Mouse (Mus musculus) layer of hippocampus, adult 2 months (tissue): ENCODE data around the gene Mthfd1. TPM values are rescaled to one million over a fixed set of nuclear protein-coding genes. Genes with fewer than 3 reads are reported as not detected.
"Not testable (repeated sequence)": the region's sequence is repeated elsewhere in the genome, so short reads cannot be mapped to it uniquely, and the experiment has no call there.

ENCODE experiments used
- DNase-seq, 2 experiments: peaks; one replicate each; pipeline ENCODE4 v3.0.0; 2022; ENCODE audit warnings: low spot score in 2 of 2
- H3K27ac ChIP-seq: fragments of 200-600 bp; 2 replicates; pipeline ENCODE4 v1.8.1; 2022
- H3K4me3 ChIP-seq: fragments of 200-600 bp; 2 replicates; pipeline ENCODE4 v1.8.1; 2022; ENCODE audit warnings: mild to moderate bottlenecking
- CTCF ChIP-seq: fragments of 200-600 bp; conservative IDR thresholded peaks from 2 replicates; pipeline ENCODE4 v1.8.1; 2022; ENCODE audit warnings: antibody characterized with exemption, mild to moderate bottlenecking, moderate library complexity
- long read RNA-seq, 2 experiments: library from polyadenylated mRNA; stranded (forward); transcript quantifications; one replicate each; pipeline ENCODE4 v2.0.0; 2021; ENCODE audit warnings: borderline mapping rate in 2 of 2
- total RNA-seq, 2 experiments: library from RNA; stranded (reverse); gene quantifications; 2 replicates each; pipeline ENCODE4 v1.2.3; 2021

Gene Mthfd1
- 10 to 100 TPM; 42.6 to 47.5 TPM for total RNA-seq
- long read RNA-seq, experiment 1, transcript Mthfd1-201 (28 exons, 3,241 nt): major isoform, 49 of 56 reads
- long read RNA-seq, experiment 1, partial matches to known transcripts: 5 of 56 reads
- long read RNA-seq, experiment 1, other reads (novel, unspliced or antisense): 2 of 56 reads
- long read RNA-seq, experiment 2, transcript Mthfd1-201 (28 exons, 3,241 nt): major isoform, 52 of 71 reads
- long read RNA-seq, experiment 2, partial matches to known transcripts: 9 of 71 reads
- long read RNA-seq, experiment 2, other reads (novel, unspliced or antisense): 5 of 71 reads

- peak; percentile 93 to 98 for DNase-seq
- Histone ChIP-seq H3K27ac (peak within 1 kb of the TSS; percentile 92), H3K4me3 (peak within 1 kb of the TSS; percentile 85)
- TF ChIP-seq CTCF: no peak
These were observed at the start of gene Mthfd1 for GRCm38 (mm10) chr12:76254725-76255498. TSS of gene Mthfd1 (plus strand) at chr12:76255298.

- DNase-seq: no peak
- no peak for TF ChIP-seq CTCF
- Histone ChIP-seq H3K27ac (no peak overlapping the region), H3K4me3 (no peak overlapping the region)
These were observed 45.6 kb upstream of the Mthfd1 start for GRCm38 (mm10) chr12:76209429-76209974.

DNA sequence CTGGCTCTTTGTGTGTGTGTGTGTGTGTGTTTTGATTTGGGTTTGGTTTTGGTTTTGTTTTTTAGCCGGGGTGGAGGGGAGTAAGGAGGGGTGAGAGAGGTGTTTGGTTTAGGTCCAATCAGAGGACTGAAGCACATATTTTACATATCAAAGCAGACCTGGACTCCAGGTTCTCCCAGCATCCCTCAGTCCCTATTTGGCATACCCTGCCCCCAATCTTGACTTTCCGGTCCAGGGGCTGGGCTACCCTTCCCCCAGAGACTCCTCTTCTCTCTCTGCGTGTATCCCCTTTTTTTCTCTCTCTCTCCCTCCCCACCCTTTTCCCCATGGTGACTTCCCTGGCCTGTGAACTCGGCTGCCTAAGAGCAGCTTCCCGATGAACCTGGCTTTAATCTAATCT lies 40.0 kb upstream of the Mthfd1 start:
- no peak overlapping the region for H3K4me3 ChIP-seq
- no peak for DNase-seq
- no peak for TF ChIP-seq CTCF
- no peak overlapping the region for H3K27ac ChIP-seq

DNA sequence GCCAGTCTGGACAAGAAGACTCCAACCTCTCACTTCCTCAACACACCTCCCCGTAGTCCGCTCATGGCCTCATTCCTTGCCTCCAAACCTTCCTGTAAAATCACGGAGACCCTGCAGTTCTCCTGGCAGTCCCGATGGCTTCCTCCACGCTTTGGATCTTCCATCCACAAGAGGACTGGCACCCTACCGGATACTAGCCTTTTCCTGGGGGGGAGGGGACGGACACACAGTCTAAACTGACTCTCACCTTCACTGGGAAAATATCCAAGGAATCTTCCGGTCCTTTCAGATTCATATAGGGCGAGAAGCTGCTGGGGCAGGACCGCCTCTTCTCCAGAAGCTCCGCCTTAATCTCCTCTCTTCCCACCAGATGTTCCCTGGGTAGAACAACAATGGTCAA lies 38.4 kb upstream of the Mthfd1 start:
- no peak overlapping the region for H3K27ac ChIP-seq
- no peak overlapping the region for H3K4me3 ChIP-seq
- DNase-seq: no peak
- no peak for TF ChIP-seq CTCF

GRCm38 (mm10) chr12:76222104-76222503 lies 33.0 kb upstream of the Mthfd1 start:
- not testable (repeated sequence) for H3K27ac ChIP-seq, DNase-seq, H3K4me3 ChIP-seq

DNA sequence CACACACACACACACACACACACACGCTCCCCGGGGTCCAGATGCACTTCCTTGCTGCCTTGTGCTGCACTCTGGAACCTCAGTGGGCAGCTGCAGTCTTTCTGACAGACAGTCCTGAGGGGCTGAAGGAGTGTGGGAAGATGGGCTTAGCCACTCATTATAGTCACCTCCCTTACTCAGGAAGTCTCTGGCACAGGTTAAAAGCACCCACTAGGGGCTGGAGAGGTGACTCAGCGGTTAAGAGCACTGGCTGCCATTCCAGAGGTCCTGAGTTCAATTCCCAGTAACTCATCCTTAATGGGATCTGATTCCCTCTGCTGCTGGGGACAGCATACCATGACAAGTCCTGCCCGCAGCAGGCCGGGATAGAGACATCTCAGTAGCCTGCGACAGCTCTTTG lies 24.5 kb upstream of the Mthfd1 start:
- Histone ChIP-seq H3K4me3 (no peak overlapping the region), H3K27ac (no peak overlapping the region)
- TF ChIP-seq CTCF: no peak
- no peak for DNase-seq

- TF ChIP-seq CTCF: no peak
- no peak for DNase-seq
- Histone ChIP-seq H3K4me3 (no peak overlapping the region), H3K27ac (no peak overlapping the region)
These were observed 19.8 kb upstream of the Mthfd1 start for GRCm38 (mm10) chr12:76235253-76235652.

GRCm38 (mm10) chr12:76239145-76239838 lies 15.8 kb upstream of the Mthfd1 start:
- DNase-seq: no peak
- no peak overlapping the region for H3K4me3 ChIP-seq
- H3K27ac ChIP-seq: no peak overlapping the region
- TF ChIP-seq CTCF: no peak

DNA sequence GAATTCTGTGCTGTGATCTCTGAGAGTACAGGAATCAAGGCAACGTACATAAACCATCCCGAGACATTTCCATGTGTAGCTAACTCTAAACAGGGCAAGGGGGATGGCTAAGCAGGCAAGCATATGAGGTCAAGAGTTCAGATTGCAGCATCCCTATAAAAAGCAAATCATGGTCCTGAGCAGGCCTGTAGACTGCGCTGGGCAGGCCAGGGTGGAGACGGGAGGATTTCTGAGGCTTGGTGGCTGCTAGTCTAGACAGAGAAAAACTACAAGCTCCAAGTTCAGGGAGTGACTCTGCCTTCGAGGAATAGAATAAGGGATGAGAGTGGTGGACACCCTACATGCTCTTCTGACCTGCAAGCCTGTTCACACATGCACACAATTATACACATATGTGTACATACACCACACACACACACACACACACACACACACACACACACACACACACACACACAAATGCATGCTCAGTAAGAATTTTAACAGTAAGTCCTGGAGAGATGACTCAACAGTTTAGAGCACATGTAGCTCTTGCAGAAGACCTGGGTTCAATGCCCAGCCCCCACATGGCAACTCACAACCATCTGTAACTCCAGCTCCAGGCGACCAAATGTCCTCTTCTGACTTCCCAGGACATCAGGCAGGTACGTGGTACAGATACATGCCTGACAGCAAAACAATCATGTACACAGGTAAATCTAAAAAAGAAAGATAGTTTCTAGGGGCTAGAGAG lies 15.1 kb upstream of the Mthfd1 start:
- Histone ChIP-seq H3K27ac (no peak overlapping the region), H3K4me3 (no peak overlapping the region)
- no peak for TF ChIP-seq CTCF
- DNase-seq: no peak

GRCm38 (mm10) chr12:76240670-76241069 lies 14.4 kb upstream of the Mthfd1 start:
- H3K27ac ChIP-seq: no peak overlapping the region
- H3K4me3 ChIP-seq: no peak overlapping the region
- no peak for DNase-seq
- no peak for TF ChIP-seq CTCF

DNA sequence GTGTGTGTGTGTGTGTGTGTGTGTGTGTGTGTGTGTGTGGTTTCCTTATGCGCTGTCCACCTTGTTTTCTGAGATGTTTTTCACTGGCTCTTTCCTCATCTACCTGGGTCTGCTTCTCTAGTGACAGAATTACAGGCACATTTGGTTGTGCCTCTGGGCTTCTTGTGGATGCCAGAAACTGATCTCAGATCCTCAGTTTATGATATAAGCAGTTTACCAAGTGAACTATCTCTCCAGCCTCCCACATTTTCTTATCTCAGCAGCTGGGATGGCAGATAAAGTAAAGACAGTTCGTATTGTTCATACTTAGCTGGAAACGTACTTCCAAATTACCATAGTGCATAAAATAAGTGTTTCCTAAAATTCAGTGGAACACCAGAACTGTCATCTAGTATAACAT lies 14.0 kb upstream of the Mthfd1 start:
- peak in 1 of 2 experiments; percentile 16 for DNase-seq
- H3K27ac ChIP-seq: no peak overlapping the region
- TF ChIP-seq CTCF: no peak
- no peak overlapping the region for H3K4me3 ChIP-seq

- no peak overlapping the region for H3K27ac ChIP-seq
- no peak for DNase-seq
- no peak for TF ChIP-seq CTCF
- no peak overlapping the region for H3K4me3 ChIP-seq
These were observed 13.3 kb upstream of the Mthfd1 start for GRCm38 (mm10) chr12:76241833-76242232.
